Mouse (Mus musculus) ES-Bruce4 (cell line): ENCODE results near the gene Sec24a. TPM values are rescaled to one million over a fixed set of nuclear protein-coding genes. Genes with fewer than 3 reads are reported as not detected.
A peak's percentile ranks its signal among the peaks of the same experiment; 100 is the strongest.
"Not testable (repeated sequence)": the region's sequence is repeated elsewhere in the genome, so short reads cannot be mapped to it uniquely, and the experiment has no call there.

Experiments
- H3K27ac ChIP-seq: 2 replicates; pipeline ENCODE4 v1.5.1; 2012; ENCODE audit warnings: low read length, inconsistent platforms; ENCODE audit not compliant: insufficient read depth
- H3K27me3 ChIP-seq: 2 replicates; pipeline ENCODE4 v1.6.1; 2012; ENCODE audit warnings: mild to moderate bottlenecking, low read length, inconsistent platforms; ENCODE audit not compliant: control insufficient read depth, poor library complexity, insufficient read depth, severe bottlenecking
- H3K36me3 ChIP-seq: 2 replicates; pipeline ENCODE4 v1.6.1; 2012; ENCODE audit warnings: inconsistent platforms, mild to moderate bottlenecking, low read length, moderate library complexity; ENCODE audit not compliant: control insufficient read depth, poor library complexity, insufficient read depth, severe bottlenecking
- H3K4me1 ChIP-seq: one replicate; pipeline ENCODE4 v1.8.1; 2011; ENCODE audit warnings: low read length; ENCODE audit not compliant: control insufficient read depth, insufficient read depth
- H3K4me3 ChIP-seq: 2 replicates; pipeline ENCODE4 v1.5.1; 2011; ENCODE audit warnings: low read depth, mild to moderate bottlenecking, low read length
- H3K9ac ChIP-seq: 2 replicates; pipeline ENCODE4 v1.6.1; 2012; ENCODE audit warnings: low read depth, mild to moderate bottlenecking, inconsistent platforms; ENCODE audit not compliant: poor library complexity, severe bottlenecking
- H3K9me3 ChIP-seq: replicated peaks from 2 replicates; pipeline ENCODE4 v1.6.1; 2012; ENCODE audit warnings: mild to moderate bottlenecking, low read length, inconsistent platforms; ENCODE audit not compliant: control insufficient read depth, poor library complexity, insufficient read depth, severe bottlenecking
- CTCF ChIP-seq: IDR thresholded peaks from one replicate; pipeline ENCODE4 v1.8.1; 2011; ENCODE audit warnings: low read depth, low read length
- EP300 ChIP-seq: IDR thresholded peaks from 2 replicates; pipeline ENCODE4 v1.6.1; 2011; ENCODE audit warnings: low read depth, low read length; ENCODE audit not compliant: insufficient read depth
- POLR2A ChIP-seq: IDR thresholded peaks from one replicate; pipeline ENCODE4 v1.8.1; 2011; ENCODE audit warnings: low read length; ENCODE audit not compliant: insufficient read depth
- polyA plus RNA-seq: library from polyadenylated mRNA; stranded (reverse); fragments of >200 nt; gene quantifications from 2 replicates; pipeline ENCODE4 v1.2.4, GENCODE M21; 2011; ENCODE audit warnings: low read depth; ENCODE audit not compliant: missing spikeins, insufficient read depth, insufficient read length

Gene Sec24a
- polyA plus RNA-seq, 1 experiment, result 50.2 TPM

- no peaks in the 10 kb centered on the region for H3K27me3 ChIP-seq
- H3K4me1 ChIP-seq, result no peaks in the 10 kb centered on the region
- H3K9ac ChIP-seq, result no peak overlapping the region
- H3K27ac ChIP-seq, result no peak overlapping the region
- TF ChIP-seq CTCF, result no peak
- no peak for TF ChIP-seq POLR2A
- TF ChIP-seq EP300, result no peak
- H3K9me3 ChIP-seq, result no peaks in the 10 kb centered on the region
- no peaks in the 10 kb centered on the region for H3K36me3 ChIP-seq
- no peak overlapping the region for H3K4me3 ChIP-seq
Measured at GRCm38 (mm10) chr11:51757625-51758024, 5.8 kb downstream of the Sec24a start.

GRCm38 (mm10) chr11:51757023-51757422 is 6.4 kb downstream of the Sec24a start:
- no peak for TF ChIP-seq CTCF
- TF ChIP-seq POLR2A, result no peak
- no peak for TF ChIP-seq EP300
- no peaks in the 10 kb centered on the region for H3K4me1 ChIP-seq
- H3K4me3 ChIP-seq, result peak overlapping the region; percentile 62
- 0 out of 2 replicates have a peak overlapping the region, but pooled peaks have one; percentile 27 for H3K27ac ChIP-seq
- no peaks in the 10 kb centered on the region for H3K36me3 ChIP-seq
- no peaks in the 10 kb centered on the region for H3K27me3 ChIP-seq
- no peaks in the 10 kb centered on the region for H3K9me3 ChIP-seq
- peak overlapping the region; percentile 91 for H3K9ac ChIP-seq

GRCm38 (mm10) chr11:51756352-51756771 is 7.1 kb downstream of the Sec24a start:
- H3K4me3 ChIP-seq, result peak overlapping the region; percentile 62
- no peaks in the 10 kb centered on the region for H3K9me3 ChIP-seq
- no peaks in the 10 kb centered on the region for H3K36me3 ChIP-seq
- H3K9ac ChIP-seq, result peak overlapping the region; percentile 91
- H3K27ac ChIP-seq, result peak overlapping the region; percentile 27; the same call in 1 of the 2 replicates
- no peaks in the 10 kb centered on the region for H3K4me1 ChIP-seq
- peak; percentile 77 for TF ChIP-seq POLR2A
- no peak for TF ChIP-seq CTCF
- TF ChIP-seq EP300, result peak; percentile 46; the same call in 1 of the 2 replicates
- no peaks in the 10 kb centered on the region for H3K27me3 ChIP-seq

GRCm38 (mm10) chr11:51755621-51756311 is 7.7 kb downstream of the Sec24a start:
- no peak overlapping the region for H3K27ac ChIP-seq
- TF ChIP-seq EP300 (no peak), POLR2A (no peak), CTCF (no peak)

GRCm38 (mm10) chr11:51751623-51752225 is 11.7 kb downstream of the Sec24a start:
- H3K27me3 ChIP-seq, H3K27ac ChIP-seq, H3K36me3 ChIP-seq, H3K9ac ChIP-seq, H3K4me3 ChIP-seq, H3K4me1 ChIP-seq, H3K9me3 ChIP-seq: not testable (repeated sequence)

More at GRCm38 (mm10) chr11:51755621-51756311, 7.7 kb downstream of the Sec24a start:
- peak overlapping the region; percentile 62 for H3K4me3 ChIP-seq
- H3K36me3 ChIP-seq, result no peaks in the 10 kb centered on the region
- H3K4me1 ChIP-seq, result no peaks in the 10 kb centered on the region
- H3K9me3 ChIP-seq, result no peaks in the 10 kb centered on the region
- H3K9ac ChIP-seq, result peak overlapping the region; percentile 91
- no peaks in the 10 kb centered on the region for H3K27me3 ChIP-seq

GRCm38 (mm10) chr11:51746096-51746495 is 17.3 kb downstream of the Sec24a start:
- Histone ChIP-seq H3K9ac (no peak overlapping the region), H3K4me1 (no peaks in the 10 kb centered on the region), H3K9me3 (no peaks in the 10 kb centered on the region), H3K36me3 (peaks cover 14% of the 10 kb centered on the region), H3K27me3 (no peaks in the 10 kb centered on the region), H3K4me3 (no peak overlapping the region), H3K27ac (no peak overlapping the region)
- TF ChIP-seq CTCF (no peak), EP300 (no peak), POLR2A (no peak)
